Mouse (Mus musculus) heart, embryonic 10.5 days (tissue): ENCODE results near the gene Cuedc1. TPM values are rescaled to one million over a fixed set of nuclear protein-coding genes. Genes with fewer than 3 reads are reported as not detected.
A peak's percentile ranks its signal among the peaks of the same experiment; 100 is the strongest.

Experiments used
- DNase-seq: peaks from one replicate; pipeline ENCODE4 v3.0.0-alpha.2; 2017; ENCODE audit warnings: low spot score
- H3K27ac ChIP-seq: fragments of 300-500 bp; sonication (generic); 2 replicates; pipeline ENCODE4 v1.5.1; 2016; ENCODE audit warnings: mild to moderate bottlenecking
- H3K27me3 ChIP-seq: fragments of 300-500 bp; sonication (generic); 2 replicates; pipeline ENCODE4 v1.6.1; 2016; ENCODE audit warnings: mild to moderate bottlenecking; ENCODE audit not compliant: poor library complexity, insufficient read depth, severe bottlenecking
- H3K36me3 ChIP-seq: fragments of 300-500 bp; sonication (generic); 2 replicates; pipeline ENCODE4 v1.6.1; 2016; ENCODE audit warnings: mild to moderate bottlenecking, moderate library complexity
- H3K4me1 ChIP-seq: fragments of 300-500 bp; sonication (generic); 2 replicates; pipeline ENCODE4 v1.6.1; 2016; ENCODE audit warnings: mild to moderate bottlenecking
- H3K4me3 ChIP-seq: fragments of 300-500 bp; sonication (generic); 2 replicates; pipeline ENCODE4 v1.5.1; 2016; ENCODE audit warnings: mild to moderate bottlenecking, moderate library complexity
- H3K9me3 ChIP-seq: fragments of 300-500 bp; sonication (generic); 2 replicates; pipeline ENCODE4 v1.6.1; 2016; ENCODE audit warnings: mild to moderate bottlenecking, moderate library complexity
- WGBS: fragments of 180-500 bp; shearing (Covaris S2); methylation state at CpG from one replicate; pipeline ENCODE4 v1.1.7; 2016; 5-methylcytosine and 5-hydroxymethylcytosine counted together
- polyA plus RNA-seq: library from polyadenylated mRNA; unstranded; fragments of >200 nt; fragmentation: Nextera tagmentation; extraction: Ambion mirVana; gene quantifications from 2 replicates; pipeline ENCODE4 v1.2.1, GENCODE M21; 2016

The Cuedc1 gene
- polyA plus RNA-seq, 1 experiment from 2014 or later, result 17.9 TPM

- Histone ChIP-seq H3K36me3 (peaks cover 5% of the 10 kb centered on the region), H3K27me3 (no peaks in the 10 kb centered on the region), H3K4me3 (peak overlapping the region; percentile 12; the same call in 1 of the 2 replicates), H3K9me3 (no peaks in the 10 kb centered on the region), H3K4me1 (peaks cover 78% of the 10 kb centered on the region), H3K27ac (peak overlapping the region; percentile 89)
- 23% methylated on average over 5 of the region's 5 CpGs for WGBS
- no peak for DNase-seq
Measured at GRCm38 (mm10) chr11:88147388-88147787, 49.5 kb downstream of the Cuedc1 start.

DNA sequence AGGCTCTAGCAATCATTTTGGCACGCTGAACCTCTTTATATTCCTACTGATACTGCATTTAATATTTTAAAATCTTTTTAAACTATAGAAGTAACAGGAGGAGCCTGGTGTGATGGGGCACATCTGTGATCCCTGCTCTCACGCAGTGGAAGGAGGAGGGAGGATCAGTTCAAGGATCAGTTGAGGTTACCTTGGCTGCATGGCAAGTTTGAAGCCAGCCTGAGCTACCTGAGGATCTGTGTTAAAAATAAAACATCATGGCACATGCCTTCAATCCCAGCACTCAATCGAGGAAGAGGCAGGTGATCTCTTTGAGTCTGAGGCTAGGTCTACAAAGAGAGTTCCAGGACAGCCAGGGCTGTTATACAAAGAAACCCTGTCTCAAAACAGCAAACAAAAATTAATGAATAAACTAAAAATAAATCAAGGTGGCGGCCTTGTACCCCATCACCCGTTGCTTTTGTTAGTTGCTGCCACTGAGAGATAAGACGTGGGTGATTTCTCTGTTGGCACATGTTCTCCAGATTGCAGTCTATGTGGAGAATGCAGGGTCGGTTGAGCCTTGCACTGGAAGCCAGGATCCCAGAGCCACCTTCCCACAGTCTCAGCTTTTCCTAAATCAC lies 50.3 kb downstream of the Cuedc1 start:
- H3K4me3 ChIP-seq, result peak overlapping the region; percentile 31; the same call in 1 of the 2 replicates
- 43% methylated on average over 7 of the region's 7 CpGs for WGBS
- peaks cover 83% of the 10 kb centered on the region for H3K4me1 ChIP-seq
- H3K27me3 ChIP-seq, result no peaks in the 10 kb centered on the region
- H3K9me3 ChIP-seq, result no peaks in the 10 kb centered on the region
- DNase-seq, result no peak
- H3K27ac ChIP-seq, result peak overlapping the region; percentile 89
- peaks cover 2% of the 10 kb centered on the region for H3K36me3 ChIP-seq

- Histone ChIP-seq H3K36me3 (no peaks in the 10 kb centered on the region), H3K4me1 (peaks cover 87% of the 10 kb centered on the region), H3K27ac (peak overlapping the region; percentile 89), H3K9me3 (no peaks in the 10 kb centered on the region), H3K4me3 (peak overlapping the region; percentile 31; the same call in 1 of the 2 replicates), H3K27me3 (no peaks in the 10 kb centered on the region)
- WGBS, result 27% methylated on average over 11 of the region's 11 CpGs
- DNase-seq, result no peak
Measured at GRCm38 (mm10) chr11:88148638-88149279, 50.9 kb downstream of the Cuedc1 start.

DNA sequence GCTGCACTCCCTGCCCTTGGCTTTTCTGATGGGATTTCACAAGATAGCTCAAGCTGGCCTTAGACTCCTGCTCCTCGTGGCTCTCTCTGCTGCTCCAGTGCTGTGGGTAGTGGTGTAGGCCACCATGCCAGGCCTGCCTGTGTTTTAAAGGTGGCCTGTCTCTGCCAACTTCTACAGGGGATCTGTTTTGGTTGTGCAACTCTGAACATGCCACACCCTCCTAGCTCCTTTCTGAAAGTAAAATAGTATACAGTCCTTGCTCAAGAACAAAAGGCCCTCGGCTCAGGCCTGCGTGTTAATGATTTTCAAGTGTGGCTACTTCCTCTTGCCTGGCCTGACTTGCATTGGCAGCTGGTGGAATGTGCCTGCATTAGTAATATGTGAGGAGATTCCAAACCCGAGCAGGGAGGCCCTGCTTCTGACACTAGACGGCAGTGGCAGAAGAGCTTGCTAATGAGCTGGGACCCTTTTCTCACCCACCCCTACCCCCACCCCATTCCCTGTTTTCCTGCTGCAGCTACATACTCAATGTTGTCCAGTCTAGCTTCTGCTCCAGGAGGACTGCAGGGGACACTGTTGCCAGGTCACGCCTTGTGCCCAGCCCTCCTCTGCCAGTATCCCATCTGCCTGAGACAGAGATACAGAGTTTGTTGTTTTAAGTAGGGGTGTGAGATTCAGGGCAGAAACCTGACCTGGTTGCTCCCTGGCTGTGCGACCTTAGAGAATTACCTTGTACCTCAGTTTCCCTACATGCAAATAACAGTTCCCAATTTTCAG lies 53.7 kb downstream of the Cuedc1 start:
- Histone ChIP-seq H3K4me1 (peaks cover 88% of the 10 kb centered on the region), H3K36me3 (no peaks in the 10 kb centered on the region), H3K27me3 (no peaks in the 10 kb centered on the region), H3K27ac (peak overlapping the region; percentile 79), H3K9me3 (no peaks in the 10 kb centered on the region), H3K4me3 (no peak overlapping the region)
- 45% methylated on average over 7 of the region's 7 CpGs for WGBS
- no peak for DNase-seq

DNA sequence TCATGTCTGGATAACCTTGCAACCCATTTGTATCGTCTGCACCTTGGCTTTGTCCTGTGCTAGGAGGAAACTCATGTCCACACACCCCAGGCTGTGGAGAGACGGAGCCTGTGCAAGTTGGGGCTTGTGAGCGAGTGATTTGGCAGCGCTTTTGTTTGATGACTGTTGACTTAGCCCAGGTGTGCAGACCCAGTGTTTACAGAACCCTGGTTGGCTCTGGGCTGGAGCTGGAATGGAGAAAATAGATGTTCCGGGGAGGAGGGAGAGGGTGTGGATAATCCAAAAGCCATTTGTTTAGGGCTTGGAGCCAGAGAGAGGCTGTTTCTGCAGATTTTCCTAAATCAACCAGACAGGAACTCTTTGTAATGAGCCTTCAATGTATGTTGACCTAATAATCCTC lies 56.0 kb downstream of the Cuedc1 start:
- H3K4me1 ChIP-seq, result peaks cover 82% of the 10 kb centered on the region
- DNase-seq, result no peak
- no peaks in the 10 kb centered on the region for H3K36me3 ChIP-seq
- 72% methylated on average over 5 of the region's 5 CpGs for WGBS
- H3K27me3 ChIP-seq, result no peaks in the 10 kb centered on the region
- H3K27ac ChIP-seq, result peak overlapping the region; percentile 80
- no peak overlapping the region for H3K4me3 ChIP-seq
- H3K9me3 ChIP-seq, result no peaks in the 10 kb centered on the region

DNA sequence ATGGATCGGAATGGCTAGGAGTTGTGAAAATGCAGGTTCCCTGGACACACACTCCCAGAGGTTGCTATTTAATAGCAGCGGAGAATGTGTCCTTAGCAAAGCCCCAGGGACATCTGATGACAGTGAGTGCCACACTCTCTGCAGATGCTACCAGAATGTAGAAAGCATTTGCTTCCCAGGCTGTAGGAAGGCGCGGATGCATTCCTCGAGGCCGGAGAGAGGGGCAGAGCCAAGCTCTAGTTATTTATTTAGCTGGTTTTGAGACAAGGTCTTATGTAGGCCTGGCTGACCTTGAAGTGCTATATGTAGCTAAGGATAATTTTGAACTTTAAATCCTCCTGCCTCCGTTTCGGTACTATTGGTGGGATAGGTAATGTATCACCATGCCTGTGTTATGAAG lies 56.6 kb downstream of the Cuedc1 start:
- Histone ChIP-seq H3K9me3 (no peaks in the 10 kb centered on the region), H3K36me3 (no peaks in the 10 kb centered on the region), H3K4me1 (peaks cover 82% of the 10 kb centered on the region), H3K27me3 (no peaks in the 10 kb centered on the region), H3K27ac (peak overlapping the region; percentile 80; the same call in 1 of the 2 replicates), H3K4me3 (no peak overlapping the region)
- DNase-seq, result no peak
- 65% methylated on average over 8 of the region's 8 CpGs for WGBS

- Histone ChIP-seq H3K27ac (peak overlapping the region; percentile 80), H3K27me3 (no peaks in the 10 kb centered on the region), H3K9me3 (no peaks in the 10 kb centered on the region), H3K4me3 (no peak overlapping the region), H3K4me1 (peaks cover 88% of the 10 kb centered on the region), H3K36me3 (no peaks in the 10 kb centered on the region)
- DNase-seq, result no peak
- 62% methylated on average over 3 of the region's 3 CpGs for WGBS
Measured at GRCm38 (mm10) chr11:88155451-88155850, 57.6 kb downstream of the Cuedc1 start.

DNA sequence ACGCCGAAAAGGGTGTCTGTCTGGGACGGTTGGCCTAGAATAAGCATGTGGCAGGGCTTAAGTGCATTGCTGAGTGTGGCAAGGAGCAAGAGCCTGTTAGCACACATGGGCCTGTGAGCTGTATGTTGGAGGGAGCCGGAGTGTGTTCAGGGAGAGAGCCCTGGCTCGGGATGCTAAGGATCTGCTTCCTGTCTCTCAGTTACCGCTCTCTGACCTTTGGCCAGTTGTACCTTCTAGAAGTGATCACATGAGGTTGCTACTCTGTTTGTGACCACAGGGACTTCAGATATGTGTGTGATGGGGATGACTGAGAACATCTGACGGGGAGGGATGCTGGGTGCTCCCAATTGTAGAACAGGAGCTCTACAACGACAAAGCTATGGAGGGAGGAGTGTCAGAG lies 58.1 kb downstream of the Cuedc1 start:
- Histone ChIP-seq H3K27me3 (no peaks in the 10 kb centered on the region), H3K4me1 (peaks cover 89% of the 10 kb centered on the region), H3K4me3 (no peak overlapping the region), H3K9me3 (no peaks in the 10 kb centered on the region), H3K27ac (peak overlapping the region; percentile 80), H3K36me3 (no peaks in the 10 kb centered on the region)
- DNase-seq, result no peak
- WGBS, result 51% methylated on average over 8 of the region's 8 CpGs

DNA sequence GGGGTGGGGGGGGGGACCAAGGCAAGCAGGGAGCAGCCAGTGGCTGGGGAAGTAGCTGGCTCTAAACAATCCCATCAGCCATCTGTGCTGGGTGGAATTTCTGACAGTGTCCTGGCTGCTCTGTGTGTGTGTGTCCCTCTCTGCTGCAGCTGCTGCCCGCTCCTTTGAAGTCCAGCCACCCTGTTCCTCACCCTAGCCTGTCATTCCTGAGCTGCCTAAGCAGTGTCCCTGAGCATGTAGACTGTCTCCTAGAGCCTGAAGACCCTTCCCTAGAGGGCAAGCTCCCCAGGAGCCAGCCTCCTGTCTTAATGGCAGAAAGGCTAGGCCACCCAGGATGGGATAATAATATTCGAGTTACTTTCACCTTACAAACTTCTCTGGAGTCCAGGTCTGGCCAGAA lies 58.5 kb downstream of the Cuedc1 start:
- H3K9me3 ChIP-seq, result no peaks in the 10 kb centered on the region
- H3K27me3 ChIP-seq, result no peaks in the 10 kb centered on the region
- WGBS, result 37% methylated on average over 2 of the region's 2 CpGs
- H3K36me3 ChIP-seq, result no peaks in the 10 kb centered on the region
- no peak for DNase-seq
- H3K27ac ChIP-seq, result peak overlapping the region; percentile 80
- no peak overlapping the region for H3K4me3 ChIP-seq
- peaks cover 89% of the 10 kb centered on the region for H3K4me1 ChIP-seq

- Histone ChIP-seq H3K9me3 (no peaks in the 10 kb centered on the region), H3K27ac (peak overlapping the region; percentile 89), H3K4me1 (peaks cover 90% of the 10 kb centered on the region), H3K36me3 (no peaks in the 10 kb centered on the region), H3K4me3 (no peak overlapping the region), H3K27me3 (no peaks in the 10 kb centered on the region)
- 62% methylated on average over 5 of the region's 5 CpGs for WGBS
- no peak for DNase-seq
Measured at GRCm38 (mm10) chr11:88158842-88159246, 61.0 kb downstream of the Cuedc1 start.

DNA sequence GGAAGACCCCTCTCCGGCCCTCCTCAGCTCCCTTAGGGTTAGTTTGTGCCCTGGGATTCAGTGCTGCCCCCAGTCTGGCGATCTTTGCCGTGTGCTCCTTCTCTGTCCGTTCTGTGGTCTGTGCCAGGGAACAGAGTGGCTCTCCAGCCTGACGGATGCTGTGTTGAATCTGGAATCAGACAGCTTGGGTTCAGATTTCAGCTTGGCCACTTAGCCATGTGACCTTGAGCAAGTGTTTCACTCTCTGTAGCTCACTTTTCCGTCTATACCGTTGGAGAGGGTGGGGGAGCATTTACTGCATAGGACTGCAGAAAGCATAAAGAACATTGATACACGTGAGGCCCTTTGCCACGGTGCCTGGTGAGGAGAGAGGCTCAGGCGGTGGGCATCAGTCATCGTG lies 61.5 kb downstream of the Cuedc1 start:
- no peak overlapping the region for H3K4me3 ChIP-seq
- H3K4me1 ChIP-seq, result peaks cover 88% of the 10 kb centered on the region
- no peak for DNase-seq
- 64% methylated on average over 11 of the region's 11 CpGs for WGBS
- H3K9me3 ChIP-seq, result no peaks in the 10 kb centered on the region
- H3K36me3 ChIP-seq, result no peaks in the 10 kb centered on the region
- H3K27ac ChIP-seq, result peak overlapping the region; percentile 89
- no peaks in the 10 kb centered on the region for H3K27me3 ChIP-seq

DNA sequence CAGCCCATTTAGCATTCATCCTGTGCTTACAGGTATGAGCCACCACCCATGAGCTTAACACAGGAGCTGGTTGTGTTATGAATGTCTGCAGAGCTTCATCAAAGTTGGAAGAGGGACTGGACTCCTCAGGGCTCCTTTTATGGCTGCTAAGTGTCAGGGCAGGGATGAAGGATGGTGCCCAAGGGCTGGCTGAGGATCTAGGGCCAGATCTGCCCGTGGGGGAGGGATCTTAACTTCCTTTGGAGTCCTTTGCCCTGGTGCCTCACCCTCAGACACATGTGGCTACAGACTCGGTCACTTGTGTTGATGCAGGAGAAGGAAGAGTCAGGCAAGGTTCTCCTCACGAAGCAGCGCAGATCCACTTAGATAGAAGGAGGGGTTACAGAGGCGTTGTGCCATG lies 62.5 kb downstream of the Cuedc1 start:
- H3K4me3 ChIP-seq, result peak overlapping the region; percentile 62; the same call in 1 of the 2 replicates
- 61% methylated on average over 5 of the region's 5 CpGs for WGBS
- peaks cover 88% of the 10 kb centered on the region for H3K4me1 ChIP-seq
- no peak for DNase-seq
- H3K36me3 ChIP-seq, result no peaks in the 10 kb centered on the region
- H3K9me3 ChIP-seq, result no peaks in the 10 kb centered on the region
- H3K27ac ChIP-seq, result peak overlapping the region; percentile 89
- H3K27me3 ChIP-seq, result no peaks in the 10 kb centered on the region

DNA sequence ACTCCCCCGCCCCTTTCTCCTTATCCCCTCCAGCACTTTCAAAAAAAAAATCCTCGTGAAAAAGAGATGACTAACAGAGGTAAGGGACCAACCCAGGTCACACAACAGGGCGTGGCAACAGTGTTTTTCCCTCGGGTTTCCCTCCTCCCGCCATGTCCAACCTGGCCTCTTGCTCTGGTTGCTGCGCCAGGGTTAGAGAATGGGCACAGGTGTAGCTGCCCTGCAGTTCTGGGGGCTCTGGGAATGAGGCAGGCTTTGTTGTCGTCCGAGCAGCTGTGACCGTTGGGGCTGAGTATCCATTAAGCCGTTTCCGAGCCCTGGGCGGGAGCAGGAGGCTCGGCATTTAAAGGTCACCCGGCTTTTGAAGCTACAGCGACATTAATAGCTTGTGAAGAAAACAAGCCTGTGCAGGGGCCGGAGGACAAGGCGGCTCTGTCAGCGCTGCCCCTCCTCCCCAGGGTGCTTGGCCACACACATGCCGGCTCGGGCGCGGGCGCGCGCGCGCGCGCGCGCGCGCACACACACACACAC lies 63.3 kb downstream of the Cuedc1 start:
- H3K4me3 ChIP-seq, result peak overlapping the region; percentile 62
- peak overlapping the region; percentile 89 for H3K27ac ChIP-seq
- no peaks in the 10 kb centered on the region for H3K9me3 ChIP-seq
- H3K4me1 ChIP-seq, result peaks cover 88% of the 10 kb centered on the region
- H3K27me3 ChIP-seq, result no peaks in the 10 kb centered on the region
- peak; percentile 87 for DNase-seq
- no peaks in the 10 kb centered on the region for H3K36me3 ChIP-seq
- under 1% methylated on average over 24 of the region's 33 CpGs for WGBS
